Mouse (Mus musculus): ENCODE results near the gene Rnf130. TPM values are rescaled to one million over a fixed set of nuclear protein-coding genes. Genes with fewer than 3 reads are reported as not detected.
"Not testable (repeated sequence)": the region's sequence is repeated elsewhere in the genome, so short reads cannot be mapped to it uniquely, and the experiment has no call there.

The Rnf130 gene
- polyA plus RNA-seq, 1 experiment from 2014 or later, result 55.9 TPM

DNA sequence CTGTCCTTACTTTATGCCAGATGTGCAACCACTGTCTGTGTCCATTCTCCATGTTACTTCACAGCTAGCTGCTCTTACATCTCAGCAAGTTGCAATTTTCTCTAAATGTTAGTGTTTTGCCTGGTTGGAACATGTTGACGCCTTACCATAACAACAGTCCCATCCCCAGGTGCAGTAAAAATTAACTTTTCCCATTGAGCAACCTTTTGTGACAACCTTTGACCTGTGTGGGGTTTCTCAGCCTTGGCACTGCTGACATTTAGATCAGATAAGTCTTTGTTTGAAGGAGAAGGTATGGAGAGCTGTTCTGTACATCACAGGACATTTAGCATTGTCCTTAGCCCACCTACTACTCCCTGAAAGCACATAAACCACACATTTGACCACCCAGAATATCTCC lies 64.7 kb downstream of the Rnf130 start:
- WGBS, result 100% methylated on average over 1 of the region's 1 CpGs
- H3K4me1 ChIP-seq (ENCODE audit: control insufficient read depth, insufficient read depth, low read length), result peaks cover 11% of the 10 kb centered on the region
- no peak overlapping the region for H3K27ac ChIP-seq (ENCODE audit: low read depth, low read length)
- H3K36me3 ChIP-seq (ENCODE audit: control insufficient read depth, insufficient read depth, low read length), result peaks cover 71% of the 10 kb centered on the region
- DNase-seq (ENCODE audit: low spot score) (no peak), ATAC-seq (no peak)
- H3K27me3 ChIP-seq (replicated peaks; ENCODE audit: control insufficient read depth, insufficient read depth, low read length), result no peaks in the 10 kb centered on the region
- no peak overlapping the region for H3K9ac ChIP-seq (ENCODE audit: low read length)
- H3K9me3 ChIP-seq (replicated peaks; ENCODE audit: control insufficient read depth, low read length), result no peaks in the 10 kb centered on the region
- no peak overlapping the region for H3K4me2 ChIP-seq (ENCODE audit: low read length)
- H3K4me3 ChIP-seq (ENCODE audit: low read depth, low read length), result no peak overlapping the region

DNA sequence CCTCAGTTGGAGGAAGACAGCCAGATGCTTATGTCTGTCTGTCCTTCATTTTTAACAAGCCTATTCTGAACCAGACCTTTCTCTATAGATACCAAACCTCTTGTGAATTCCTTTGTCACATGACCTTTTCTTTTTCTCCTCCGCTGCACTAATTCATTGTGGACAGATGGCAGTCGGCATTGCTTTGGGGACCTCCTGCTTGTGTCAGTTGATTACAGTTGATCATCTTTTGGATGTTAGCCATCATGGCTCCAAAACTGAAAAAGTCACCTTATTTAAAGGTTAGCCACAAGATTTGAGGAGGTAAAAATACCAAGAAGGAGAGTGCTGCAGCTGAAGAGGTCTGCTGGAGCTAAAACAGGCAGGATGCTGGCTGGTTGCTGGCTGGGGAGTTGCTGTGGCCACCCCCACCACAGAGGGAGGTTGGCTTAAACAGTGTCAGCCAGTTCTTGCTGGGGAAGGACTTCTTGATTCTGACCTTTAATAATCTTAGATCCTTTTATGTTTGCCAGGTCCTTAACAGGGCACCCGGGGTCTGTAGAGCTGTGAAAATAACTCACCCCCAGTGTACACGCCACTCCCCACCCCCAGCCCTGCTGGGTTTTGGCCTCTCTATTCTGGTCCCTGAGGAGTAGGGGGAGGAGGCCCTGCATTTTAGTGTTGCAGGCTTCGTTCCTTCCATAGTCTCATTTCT lies 66.0 kb downstream of the Rnf130 start:
- 49% methylated on average over 5 of the region's 5 CpGs for WGBS
- Histone ChIP-seq H3K4me3 (ENCODE audit: low read depth, low read length) (no peak overlapping the region), H3K4me1 (ENCODE audit: control insufficient read depth, insufficient read depth, low read length) (peaks cover 11% of the 10 kb centered on the region), H3K36me3 (ENCODE audit: control insufficient read depth, insufficient read depth, low read length) (peaks cover 77% of the 10 kb centered on the region), H3K4me2 (ENCODE audit: low read length) (no peak overlapping the region), H3K27me3 (replicated peaks; ENCODE audit: control insufficient read depth, insufficient read depth, low read length) (no peaks in the 10 kb centered on the region), H3K27ac (ENCODE audit: low read depth, low read length) (0 out of 2 replicates have a peak overlapping the region, but pooled peaks have one; percentile 15), H3K9ac (ENCODE audit: low read length) (no peak overlapping the region), H3K9me3 (replicated peaks; ENCODE audit: control insufficient read depth, low read length) (no peaks in the 10 kb centered on the region)
- peak; percentile 27 for DNase-seq (ENCODE audit: low spot score)
- ATAC-seq, result peak; percentile 46; the same call in 1 of the 2 replicates

- Histone ChIP-seq H3K4me1 (ENCODE audit: control insufficient read depth, insufficient read depth, low read length) (peaks cover 11% of the 10 kb centered on the region), H3K36me3 (ENCODE audit: control insufficient read depth, insufficient read depth, low read length) (peaks cover 75% of the 10 kb centered on the region), H3K27me3 (replicated peaks; ENCODE audit: control insufficient read depth, insufficient read depth, low read length) (no peaks in the 10 kb centered on the region), H3K4me3 (ENCODE audit: low read depth, low read length) (no peak overlapping the region), H3K9ac (ENCODE audit: low read length) (no peak overlapping the region), H3K27ac (ENCODE audit: low read depth, low read length) (no peak overlapping the region), H3K4me2 (ENCODE audit: low read length) (no peak overlapping the region), H3K9me3 (replicated peaks; ENCODE audit: control insufficient read depth, low read length) (no peaks in the 10 kb centered on the region)
- DNase-seq (ENCODE audit: low spot score), result no peak
- peak; percentile 18; the same call in 1 of the 2 replicates for ATAC-seq
Measured at GRCm38 (mm10) chr11:50091681-50092080, 66.5 kb downstream of the Rnf130 start.

- Histone ChIP-seq H3K4me2 (ENCODE audit: low read length) (no peak overlapping the region), H3K9me3 (replicated peaks; ENCODE audit: control insufficient read depth, low read length) (no peaks in the 10 kb centered on the region), H3K4me1 (ENCODE audit: control insufficient read depth, insufficient read depth, low read length) (peaks cover 5% of the 10 kb centered on the region), H3K4me3 (ENCODE audit: low read depth, low read length) (no peak overlapping the region), H3K9ac (ENCODE audit: low read length) (no peak overlapping the region), H3K27me3 (replicated peaks; ENCODE audit: control insufficient read depth, insufficient read depth, low read length) (no peaks in the 10 kb centered on the region), H3K27ac (ENCODE audit: low read depth, low read length) (no peak overlapping the region), H3K36me3 (ENCODE audit: control insufficient read depth, insufficient read depth, low read length) (peaks cover 64% of the 10 kb centered on the region)
- DNase-seq (ENCODE audit: low spot score), result no peak
- 93% methylated on average over 9 of the region's 9 CpGs for WGBS
- no peak for ATAC-seq
Measured at GRCm38 (mm10) chr11:50095661-50096060, 70.5 kb downstream of the Rnf130 start.

DNA sequence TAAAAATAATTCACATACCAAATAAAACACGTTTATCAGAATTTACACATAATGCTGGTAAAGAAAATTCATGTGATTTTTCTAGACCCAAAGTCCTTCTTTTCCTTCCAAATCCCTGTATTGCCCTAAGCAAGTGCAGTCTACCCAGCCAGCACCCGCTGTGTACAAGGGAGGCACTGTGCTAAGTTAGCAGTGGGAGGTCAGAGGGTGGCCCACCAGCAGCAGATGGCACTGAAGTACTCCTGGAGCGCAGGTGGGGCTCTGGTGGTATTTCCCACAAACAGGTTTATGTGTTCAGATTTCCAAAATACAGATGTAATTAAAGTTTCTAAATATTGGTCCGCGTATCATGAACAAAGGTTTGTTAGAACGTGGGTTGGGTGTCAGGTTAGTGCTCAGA lies 71.9 kb downstream of the Rnf130 start:
- no peaks in the 10 kb centered on the region for H3K27me3 ChIP-seq (replicated peaks; ENCODE audit: control insufficient read depth, insufficient read depth, low read length)
- H3K4me1 ChIP-seq (ENCODE audit: control insufficient read depth, insufficient read depth, low read length), result no peaks in the 10 kb centered on the region
- no peak overlapping the region for H3K9ac ChIP-seq (ENCODE audit: low read length)
- H3K4me3 ChIP-seq (ENCODE audit: low read depth, low read length), result no peak overlapping the region
- no peak for ATAC-seq
- H3K9me3 ChIP-seq (replicated peaks; ENCODE audit: control insufficient read depth, low read length), result no peaks in the 10 kb centered on the region
- H3K36me3 ChIP-seq (ENCODE audit: control insufficient read depth, insufficient read depth, low read length), result peaks cover 52% of the 10 kb centered on the region
- H3K4me2 ChIP-seq (ENCODE audit: low read length), result no peak overlapping the region
- DNase-seq (ENCODE audit: low spot score), result no peak
- no peak overlapping the region for H3K27ac ChIP-seq (ENCODE audit: low read depth, low read length)
- WGBS, result 94% methylated on average over 6 of the region's 6 CpGs

- DNase-seq (ENCODE audit: low spot score) (no peak), ATAC-seq (no peak)
- H3K9me3 ChIP-seq (replicated peaks; ENCODE audit: control insufficient read depth, low read length), result no peaks in the 10 kb centered on the region
- peaks cover 50% of the 10 kb centered on the region for H3K36me3 ChIP-seq (ENCODE audit: control insufficient read depth, insufficient read depth, low read length)
- H3K27ac ChIP-seq (ENCODE audit: low read depth, low read length), result no peak overlapping the region
- H3K27me3 ChIP-seq (replicated peaks; ENCODE audit: control insufficient read depth, insufficient read depth, low read length), result no peaks in the 10 kb centered on the region
- no peaks in the 10 kb centered on the region for H3K4me1 ChIP-seq (ENCODE audit: control insufficient read depth, insufficient read depth, low read length)
- 77% methylated on average over 8 of the region's 8 CpGs for WGBS
- no peak overlapping the region for H3K4me3 ChIP-seq (ENCODE audit: low read depth, low read length)
- H3K4me2 ChIP-seq (ENCODE audit: low read length), result no peak overlapping the region
- H3K9ac ChIP-seq (ENCODE audit: low read length), result no peak overlapping the region
Measured at GRCm38 (mm10) chr11:50098961-50099481, 73.9 kb downstream of the Rnf130 start.

- ATAC-seq, result no peak
- 79% methylated on average over 2 of the region's 2 CpGs for WGBS
Measured at GRCm38 (mm10) chr11:50099692-50100091, 74.5 kb downstream of the Rnf130 start.

GRCm38 (mm10) chr11:50100548-50101307 lies 75.6 kb downstream of the Rnf130 start:
- WGBS, result 81% methylated on average over 2 of the region's 2 CpGs
- no peak overlapping the region for H3K9ac ChIP-seq (ENCODE audit: low read length)
- no peak for DNase-seq (ENCODE audit: low spot score)
- H3K36me3 ChIP-seq (ENCODE audit: control insufficient read depth, insufficient read depth, low read length), result peaks cover 45% of the 10 kb centered on the region
- H3K27ac ChIP-seq (ENCODE audit: low read depth, low read length), result no peak overlapping the region
- no peak overlapping the region for H3K4me2 ChIP-seq (ENCODE audit: low read length)
- H3K9me3 ChIP-seq (replicated peaks; ENCODE audit: control insufficient read depth, low read length), result no peaks in the 10 kb centered on the region
- no peak overlapping the region for H3K4me3 ChIP-seq (ENCODE audit: low read depth, low read length)
- no peaks in the 10 kb centered on the region for H3K4me1 ChIP-seq (ENCODE audit: control insufficient read depth, insufficient read depth, low read length)
- no peaks in the 10 kb centered on the region for H3K27me3 ChIP-seq (replicated peaks; ENCODE audit: control insufficient read depth, insufficient read depth, low read length)
- no peak for ATAC-seq

More at GRCm38 (mm10) chr11:50099692-50100091, 74.5 kb downstream of the Rnf130 start:
- Histone ChIP-seq H3K9me3 (replicated peaks; ENCODE audit: control insufficient read depth, low read length) (no peaks in the 10 kb centered on the region), H3K27me3 (replicated peaks; ENCODE audit: control insufficient read depth, insufficient read depth, low read length) (no peaks in the 10 kb centered on the region), H3K36me3 (ENCODE audit: control insufficient read depth, insufficient read depth, low read length) (peaks cover 47% of the 10 kb centered on the region), H3K4me1 (ENCODE audit: control insufficient read depth, insufficient read depth, low read length) (no peaks in the 10 kb centered on the region), H3K27ac (ENCODE audit: low read depth, low read length) (no peak overlapping the region), H3K9ac (ENCODE audit: low read length) (no peak overlapping the region), H3K4me3 (ENCODE audit: low read depth, low read length) (no peak overlapping the region), H3K4me2 (ENCODE audit: low read length) (no peak overlapping the region)
- no peak for DNase-seq (ENCODE audit: low spot score)

GRCm38 (mm10) chr11:50101962-50102361 lies 76.8 kb downstream of the Rnf130 start:
- not testable (repeated sequence) for H3K9ac ChIP-seq (ENCODE audit: low read length); H3K27me3 ChIP-seq (replicated peaks; ENCODE audit: control insufficient read depth, insufficient read depth, low read length); H3K4me2 ChIP-seq (ENCODE audit: low read length); H3K9me3 ChIP-seq (replicated peaks; ENCODE audit: control insufficient read depth, low read length); H3K27ac ChIP-seq (ENCODE audit: low read depth, low read length); H3K4me1 ChIP-seq (ENCODE audit: control insufficient read depth, insufficient read depth, low read length); DNase-seq (ENCODE audit: low spot score); ATAC-seq; H3K4me3 ChIP-seq (ENCODE audit: low read depth, low read length)
- H3K36me3 ChIP-seq (ENCODE audit: control insufficient read depth, insufficient read depth, low read length), result peaks cover 45% of the 10 kb centered on the region
- 94% methylated on average over 4 of the region's 4 CpGs for WGBS
